In genomic region chr6:112274261-112275055, GRCm38 (mm10) we compare ENCODE assay signal across 8 mouse cellular contexts. TPM values are rescaled to one million over a fixed set of nuclear protein-coding genes. Genes with fewer than 3 reads are reported as not detected.
DNase-seq lines count a peak whose midpoint lies in the region; ATAC-seq and TF ChIP-seq lines count a peak whose summit lies in the region.

No protein-coding gene starts in this region.

- H3K27ac ChIP-seq in left cerebral cortex, adult 2 months: peak overlapping the region; percentile 64
- peak overlapping the region; percentile 83 for H3K27ac ChIP-seq in hindbrain, embryonic 13.5 days
- no peak overlapping the region for H3K27ac ChIP-seq in midbrain, embryonic 10.5 days (replicated peaks)

- H3K27me3 ChIP-seq in hindbrain, embryonic 13.5 days: peaks cover 5% of the 10 kb centered on the region; the same call in 1 of the 2 replicates
- H3K27me3 ChIP-seq in midbrain, embryonic 10.5 days (ENCODE audit: low read depth, poor library complexity, severe bottlenecking): peaks cover 25% of the 10 kb centered on the region

- peak; percentile 42 to 43 for DNase-seq in left cerebral cortex, adult 2 months (ENCODE audit: extremely low spot score in 1 of 2, low spot score in 2 of 2)
- DNase-seq in left cerebral cortex, adult 11 months (ENCODE audit: low spot score): no peak
- DNase-seq in embryo, embryonic 10 days (ENCODE audit: low spot score): peak; percentile 18
- DNase-seq in gastrocnemius, adult 8-10 months (ENCODE audit: low spot score in 2 of 2): peak; percentile 55 to 67
- peak; percentile 27 to 44 for DNase-seq in layer of hippocampus, postnatal 36 days
- peak; percentile 19 for DNase-seq in midbrain, embryonic 10.5 days (ENCODE audit: low spot score)
- DNase-seq in skeletal muscle tissue, adult 2 months (ENCODE audit: low read depth, low spot score): peak; percentile 74

- intact Hi-C loops in left cerebral cortex, adult 2 months (cut with DNase I): loop anchor here (5.0 kb wide), 1 partner anchor 62 kb away; no protein-coding TSS in a partner anchor

- no peak for TF ChIP-seq CTCF in left cerebral cortex, adult 2 months (IDR thresholded peaks at IDR 0.05)

- ATAC-seq in hindbrain, embryonic 13.5 days (ENCODE audit: low FRiP score): peak; percentile 87

- no peaks in the 10 kb centered on the region for H3K9me3 ChIP-seq in hindbrain, embryonic 13.5 days
- H3K9me3 ChIP-seq in midbrain, embryonic 10.5 days (replicated peaks): no peaks in the 10 kb centered on the region

- whole genome bisulfite sequencing in hindbrain, embryonic 13.5 days: 25% methylated on average over 9 of the region's 9 CpGs
- 44% methylated on average over 9 of the region's 9 CpGs for WGBS in midbrain, embryonic 10.5 days

- no peaks in the 10 kb centered on the region for H3K36me3 ChIP-seq in hindbrain, embryonic 13.5 days
- no peaks in the 10 kb centered on the region for H3K36me3 ChIP-seq in midbrain, embryonic 10.5 days

- no peak overlapping the region for H3K9ac ChIP-seq in hindbrain, embryonic 13.5 days

- peaks cover 21% of the 10 kb centered on the region for H3K4me1 ChIP-seq in hindbrain, embryonic 13.5 days (replicated peaks)
- peaks cover 16% of the 10 kb centered on the region for H3K4me1 ChIP-seq in midbrain, embryonic 10.5 days

- peak overlapping the region; percentile 68 for H3K4me2 ChIP-seq in hindbrain, embryonic 13.5 days

- peak overlapping the region; percentile 45 for H3K4me3 ChIP-seq in left cerebral cortex, adult 2 months
- H3K4me3 ChIP-seq in hindbrain, embryonic 13.5 days: peak overlapping the region; percentile 36; the same call in 1 of the 2 replicates
- peak overlapping the region; percentile 47; the same call in 1 of the 2 replicates for H3K4me3 ChIP-seq in midbrain, embryonic 10.5 days

RNA-seq across cellular contexts. Expression of gene Lmcd1, which starts 0.9 kb away (rescaled TPM):
- total RNA-seq in left cerebral cortex, adult 2 months (2021): 1 to 10 TPM; 6.9 to 9.6 TPM
- total RNA-seq in gastrocnemius, adult 8-10 months (2022): 100 to 1,000 TPM; 105 to 136 (median 119) TPM
- 10.1 and 12.1 TPM in 2 replicates for polyA plus RNA-seq in hindbrain, embryonic 13.5 days (2015; fragmentation: Nextera tagmentation; extraction: Ambion mirVana)
- total RNA-seq in layer of hippocampus, postnatal 36 days (2021): 1 to 10 TPM; 7.1 to 8.5 TPM
- polyA plus RNA-seq in midbrain, embryonic 10.5 days (2016; fragmentation: Nextera tagmentation; extraction: Ambion mirVana): 0.95 and 1.8 TPM in 2 replicates

Comparison
In these comparisons a context has a peak if more than half of its experiments do, and no peak if none do; other contexts are left out.
1. RNA of gene Lmcd1, which starts 0.9 kb away (total RNA-seq): 105 to 136 TPM in gastrocnemius, adult 8-10 months; 6.9 to 9.6 TPM in left cerebral cortex, adult 2 months and 7.1 to 8.5 TPM in layer of hippocampus, postnatal 36 days; every median in the first group is over 10 times any median in the second.
2. Peak in every context shown above with its lines, with median percentiles within 50 percentile points of each other: H3K4me3 ChIP-seq.